Mouse (Mus musculus) forebrain, embryonic 10.5 days (tissue): ENCODE results near the gene Mapk14. TPM values are rescaled to one million over a fixed set of nuclear protein-coding genes. Genes with fewer than 3 reads are reported as not detected.

Experiments used
- DNase-seq: peaks from one replicate; pipeline ENCODE4 v3.0.0-alpha.2; 2017; ENCODE audit warnings: low spot score; ENCODE audit errors: extremely low spot score
- H3K27ac ChIP-seq: fragments of 300-500 bp; sonication (generic); 2 replicates; pipeline ENCODE4 v1.5.1; 2016; ENCODE audit warnings: mild to moderate bottlenecking
- H3K27me3 ChIP-seq: fragments of 300-500 bp; sonication (generic); 2 replicates; pipeline ENCODE4 v1.6.1; 2016; ENCODE audit warnings: mild to moderate bottlenecking; ENCODE audit not compliant: poor library complexity, severe bottlenecking
- H3K36me3 ChIP-seq: fragments of 300-500 bp; sonication (generic); replicated peaks from 2 replicates; pipeline ENCODE4 v1.6.1; 2016; ENCODE audit warnings: mild to moderate bottlenecking, moderate library complexity
- H3K4me1 ChIP-seq: fragments of 300-500 bp; sonication (generic); 2 replicates; pipeline ENCODE4 v1.6.1; 2016
- H3K4me3 ChIP-seq: fragments of 300-500 bp; sonication (generic); 2 replicates; pipeline ENCODE4 v1.5.1; 2016; ENCODE audit warnings: mild to moderate bottlenecking, moderate library complexity
- H3K9me3 ChIP-seq: fragments of 300-500 bp; sonication (generic); 2 replicates; pipeline ENCODE4 v1.6.1; 2016; ENCODE audit warnings: mild to moderate bottlenecking, moderate library complexity
- WGBS: fragments of 180-500 bp; shearing (Covaris S2); methylation state at CpG from one replicate; pipeline ENCODE4 v1.1.7; 2016; 5-methylcytosine and 5-hydroxymethylcytosine counted together
- polyA plus RNA-seq: library from polyadenylated mRNA; unstranded; fragments of >200 nt; fragmentation: Nextera tagmentation; extraction: Ambion mirVana; gene quantifications from 2 replicates; pipeline ENCODE4 v1.2.1, GENCODE M21; 2016

Gene Mapk14
- polyA plus RNA-seq, 1 experiment from 2014 or later = 42.2 TPM

DNA sequence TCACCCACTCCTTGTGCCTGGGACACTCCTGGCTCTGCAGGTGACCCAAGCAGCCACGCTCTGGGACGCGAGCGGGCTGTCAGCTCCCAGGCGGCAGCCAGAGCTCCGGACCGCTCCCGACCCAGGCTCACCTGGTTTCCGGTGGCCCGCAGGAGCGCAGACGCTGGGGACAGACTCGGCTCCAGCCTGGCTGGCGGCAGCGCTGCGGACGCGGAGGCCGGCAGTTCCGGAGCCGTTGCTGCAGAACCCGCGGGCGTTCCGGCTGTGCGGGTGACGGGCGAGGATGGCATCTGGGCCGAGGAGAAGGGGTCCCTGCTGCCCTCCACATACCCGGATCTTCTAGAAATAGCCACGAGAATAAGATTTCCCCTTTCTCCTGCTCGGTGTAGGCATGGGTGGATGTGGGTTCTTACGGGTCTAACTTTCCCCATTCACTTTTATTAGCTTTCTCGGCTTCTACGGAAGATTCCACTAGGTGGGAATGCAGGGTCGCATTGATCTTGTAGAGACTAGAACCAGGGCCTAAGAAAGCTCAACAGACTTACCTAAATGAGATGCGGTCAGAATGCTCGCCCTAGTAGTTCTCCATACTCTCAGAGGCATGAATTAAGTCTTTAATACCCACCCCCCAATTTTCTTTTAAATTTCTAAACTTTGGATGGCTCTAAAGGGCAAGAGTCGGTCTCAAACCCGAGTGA is 1.4 kb upstream of the Mapk14 start, which contains the start of gene Slc26a8:
Gene Slc26a8, minus strand, starts transcription at position 648 of the 698 bp plus-strand sequence.
- 9% methylated on average over 40 of the region's 40 CpGs for WGBS
- Histone ChIP-seq H3K36me3 (no peaks in the 10 kb centered on the region; the same call in 1 of the 2 replicates), H3K4me3 (peak within 1 kb of the TSS; percentile 71), H3K27ac (peak within 1 kb of the TSS; percentile 96), H3K9me3 (no peaks in the 10 kb centered on the region), H3K27me3 (peaks cover 31% of the 10 kb centered on the region), H3K4me1 (peaks cover 48% of the 10 kb centered on the region)
- peak; percentile 46 for DNase-seq

DNA sequence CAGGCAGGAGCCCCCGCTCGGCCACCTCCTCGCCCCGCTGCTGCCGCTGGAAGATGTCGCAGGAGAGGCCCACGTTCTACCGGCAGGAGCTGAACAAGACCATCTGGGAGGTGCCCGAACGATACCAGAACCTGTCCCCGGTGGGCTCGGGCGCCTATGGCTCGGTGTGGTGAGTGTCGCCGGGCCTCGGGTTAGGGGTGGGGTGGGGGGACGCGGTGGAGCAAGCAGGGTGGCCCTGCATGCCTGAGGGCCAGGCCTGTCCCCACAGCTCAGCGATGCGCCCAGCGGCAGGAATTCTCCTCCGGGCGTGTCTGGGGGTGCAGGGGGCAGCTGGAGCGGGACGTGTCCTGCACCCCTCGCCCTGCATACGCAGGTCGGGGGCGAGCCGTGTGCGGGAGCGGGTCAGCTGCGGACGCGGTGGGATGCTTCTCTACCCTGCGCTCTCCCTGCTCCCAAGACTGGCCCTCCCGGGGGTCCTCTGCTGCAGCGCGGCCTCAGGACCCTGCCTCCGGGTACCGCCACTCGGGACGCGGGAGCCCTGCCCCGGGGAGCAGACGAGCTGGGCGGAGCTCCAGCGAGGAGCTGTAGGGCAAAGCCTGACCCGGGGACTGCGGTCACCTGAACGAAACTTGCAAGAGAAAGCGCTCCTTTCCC is 685 bp downstream of the Mapk14 start:
- Histone ChIP-seq H3K27ac (peak overlapping the region; percentile 96), H3K27me3 (peaks cover 31% of the 10 kb centered on the region), H3K4me3 (peak overlapping the region; percentile 71), H3K9me3 (no peaks in the 10 kb centered on the region), H3K4me1 (peaks cover 54% of the 10 kb centered on the region), H3K36me3 (no peaks in the 10 kb centered on the region; the same call in 1 of the 2 replicates)
- DNase-seq = peak; percentile 68
- under 1% methylated on average over 53 of the region's 53 CpGs for WGBS

DNA sequence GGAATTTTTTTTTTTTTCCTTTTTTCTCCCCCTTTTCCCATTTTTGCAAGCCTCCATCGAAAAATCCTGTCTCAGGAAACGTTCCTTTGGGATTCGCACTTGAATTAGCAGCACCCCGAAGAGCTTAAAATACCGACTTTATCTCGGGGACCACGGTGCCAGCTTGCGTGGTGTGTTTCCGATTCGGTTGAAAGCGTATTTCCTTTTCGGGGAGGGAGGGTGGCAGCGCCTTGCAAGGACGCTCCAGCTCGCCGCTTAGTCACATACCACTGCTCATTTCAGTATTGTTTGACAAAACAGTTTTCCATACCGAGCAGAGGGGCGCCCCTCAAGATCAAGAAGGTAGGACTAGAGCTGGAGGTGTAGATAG is 1.2 kb downstream of the Mapk14 start:
- under 1% methylated on average over 18 of the region's 18 CpGs for WGBS
- Histone ChIP-seq H3K4me1 (peaks cover 59% of the 10 kb centered on the region), H3K4me3 (peak overlapping the region; percentile 71), H3K27me3 (peaks cover 31% of the 10 kb centered on the region), H3K27ac (peak overlapping the region; percentile 96), H3K9me3 (no peaks in the 10 kb centered on the region), H3K36me3 (no peaks in the 10 kb centered on the region; the same call in 1 of the 2 replicates)
- DNase-seq = peak; percentile 26

DNA sequence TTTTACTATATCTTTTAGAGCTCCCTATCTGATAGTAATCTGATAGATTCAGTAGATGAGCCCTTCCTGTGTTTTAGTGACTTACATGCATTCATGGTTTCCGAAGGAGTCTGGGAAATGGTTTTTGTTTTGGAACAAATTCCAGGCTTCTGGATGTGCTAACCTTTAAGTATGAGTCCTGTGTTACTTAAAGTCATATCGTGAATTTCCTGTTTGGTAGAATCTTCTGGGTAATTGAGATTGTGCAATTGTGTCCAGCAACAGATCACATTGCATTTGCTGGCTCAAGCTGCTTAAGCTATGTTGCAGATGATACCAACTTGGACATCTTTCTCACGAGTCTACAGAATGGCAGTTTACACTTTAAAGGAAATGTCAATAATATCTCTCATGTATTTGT is 2.0 kb downstream of the Mapk14 start:
- H3K4me3 ChIP-seq = peak overlapping the region; percentile 71
- no peaks in the 10 kb centered on the region for H3K9me3 ChIP-seq
- 63% methylated on average over 3 of the region's 3 CpGs for WGBS

DNA sequence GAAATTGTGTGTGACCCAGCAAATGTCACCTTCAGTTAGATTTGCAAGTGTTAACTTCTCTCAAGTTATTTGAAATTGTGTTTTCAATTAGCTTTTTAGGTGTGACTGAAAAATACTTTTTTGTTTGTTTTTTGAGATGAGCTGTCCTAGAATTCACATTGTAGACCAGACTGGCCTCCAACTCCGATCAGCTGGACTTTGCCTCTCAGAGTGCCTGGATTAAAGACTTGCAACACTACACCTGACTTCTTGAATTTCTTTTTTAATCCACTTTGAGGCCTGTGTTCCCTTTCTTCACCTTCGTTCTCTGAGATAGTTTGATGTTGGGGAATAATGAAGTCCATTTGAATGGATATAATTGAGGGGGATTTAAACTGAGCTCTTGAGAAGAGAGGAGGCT is 2.9 kb downstream of the Mapk14 start:
- no peak overlapping the region for H3K4me3 ChIP-seq
- no peaks in the 10 kb centered on the region for H3K9me3 ChIP-seq
- H3K27ac ChIP-seq = no peak overlapping the region
- WGBS = 41% methylated on average over 2 of the region's 2 CpGs
- peaks cover 76% of the 10 kb centered on the region for H3K4me1 ChIP-seq
- H3K36me3 ChIP-seq = no peaks in the 10 kb centered on the region; the same call in 1 of the 2 replicates
- DNase-seq = no peak
- H3K27me3 ChIP-seq = peaks cover 16% of the 10 kb centered on the region

More for the DNA sequence above, 2.0 kb downstream of the Mapk14 start:
- H3K27ac ChIP-seq = no peak overlapping the region
- no peak for DNase-seq
- peaks cover 67% of the 10 kb centered on the region for H3K4me1 ChIP-seq
- H3K36me3 ChIP-seq = no peaks in the 10 kb centered on the region; the same call in 1 of the 2 replicates
- peaks cover 26% of the 10 kb centered on the region for H3K27me3 ChIP-seq

DNA sequence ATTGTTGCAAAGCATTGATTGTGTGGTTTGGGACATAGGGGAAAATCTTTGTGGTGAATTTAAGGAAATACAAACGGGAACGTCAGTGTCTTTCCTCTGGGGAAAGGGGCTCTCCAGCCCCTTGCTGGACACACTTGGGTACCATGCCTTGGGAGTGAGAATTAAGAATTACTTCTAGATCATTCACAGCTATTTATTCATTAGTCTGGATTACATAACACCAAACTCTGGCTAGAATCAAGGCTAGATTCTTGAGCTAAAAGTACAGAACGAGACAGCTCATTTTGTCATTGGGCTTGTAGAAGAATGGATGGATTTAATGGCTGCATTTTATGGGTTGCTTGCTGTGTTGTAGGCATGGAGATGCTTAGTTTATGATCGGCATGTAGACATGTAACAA is 3.7 kb downstream of the Mapk14 start:
- no peak for DNase-seq
- Histone ChIP-seq H3K27me3 (peaks cover 8% of the 10 kb centered on the region), H3K4me3 (no peak overlapping the region), H3K27ac (no peak overlapping the region), H3K36me3 (no peaks in the 10 kb centered on the region; the same call in 1 of the 2 replicates), H3K9me3 (no peaks in the 10 kb centered on the region), H3K4me1 (peaks cover 69% of the 10 kb centered on the region)
- 86% methylated on average over 4 of the region's 4 CpGs for whole genome bisulfite sequencing

DNA sequence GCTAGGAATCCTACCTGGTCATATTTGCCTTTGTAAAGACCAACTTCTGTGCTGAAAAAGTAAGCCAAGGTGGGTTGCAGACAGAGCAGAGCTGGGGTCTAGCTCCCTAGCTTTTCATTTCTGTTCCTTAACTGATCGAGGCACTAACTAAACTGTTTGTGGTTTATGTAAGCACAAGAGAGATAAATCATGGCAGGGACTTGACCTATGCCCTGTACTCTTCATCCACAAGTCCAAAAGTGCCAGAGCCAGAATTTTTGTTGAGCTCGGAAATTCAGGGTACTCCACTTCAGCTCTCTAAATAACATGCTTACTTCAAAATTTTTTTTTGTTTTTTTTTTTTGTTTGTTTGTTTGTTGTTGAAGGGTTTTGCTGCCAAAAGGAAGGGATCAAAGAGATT is 5.5 kb downstream of the Mapk14 start:
- peaks cover 8% of the 10 kb centered on the region for H3K36me3 ChIP-seq
- H3K27ac ChIP-seq = no peak overlapping the region
- peaks cover 55% of the 10 kb centered on the region for H3K4me1 ChIP-seq
- no peak overlapping the region for H3K4me3 ChIP-seq
- no peaks in the 10 kb centered on the region for H3K27me3 ChIP-seq
- no peak for DNase-seq
- WGBS = 78% methylated on average over 2 of the region's 2 CpGs
- H3K9me3 ChIP-seq = no peaks in the 10 kb centered on the region

DNA sequence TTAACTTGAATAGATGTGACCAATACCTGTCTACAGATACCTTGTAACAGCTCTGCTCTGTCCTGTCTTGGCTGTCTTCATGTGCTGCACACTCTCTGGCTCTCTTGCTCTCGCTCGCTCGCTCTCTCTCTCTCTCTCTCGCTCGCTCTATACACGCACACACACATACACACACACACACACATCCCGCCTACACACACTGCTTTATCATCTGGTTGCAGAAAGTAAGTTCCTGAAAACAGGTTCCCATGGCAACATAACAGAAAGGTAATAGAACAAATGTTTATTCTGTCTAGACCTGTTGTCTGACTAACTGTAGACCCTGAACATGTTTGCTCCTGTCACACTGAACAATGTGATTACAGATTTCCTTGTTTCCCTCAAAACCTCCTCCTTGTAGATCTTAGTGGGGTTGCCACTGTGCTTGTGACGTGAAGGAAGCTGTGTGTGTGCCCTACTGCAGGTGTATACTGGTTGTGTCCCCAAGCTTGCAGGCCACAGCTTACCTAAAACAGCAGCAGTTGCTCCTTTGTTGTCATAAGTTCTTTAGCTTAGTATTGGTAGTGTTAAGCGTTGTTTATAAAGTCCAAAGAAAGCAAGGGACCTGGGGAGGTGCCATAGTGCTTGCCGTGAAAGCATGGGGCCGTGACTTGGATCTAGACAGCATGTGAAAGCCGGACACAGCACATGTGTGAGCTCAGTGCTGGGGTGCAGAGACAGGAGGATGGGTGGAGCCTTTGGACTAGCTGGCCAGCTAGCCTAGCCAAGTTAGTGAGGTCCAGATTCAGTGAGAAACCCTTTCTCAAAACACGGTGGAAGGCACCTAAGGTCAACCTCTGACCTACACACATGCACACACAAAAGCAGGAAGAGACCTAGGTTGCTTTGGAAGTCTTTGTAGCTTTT is 6.4 kb downstream of the Mapk14 start:
- H3K4me1 ChIP-seq = peaks cover 53% of the 10 kb centered on the region
- H3K27me3 ChIP-seq = no peaks in the 10 kb centered on the region
- H3K36me3 ChIP-seq = peaks cover 15% of the 10 kb centered on the region
- peak overlapping the region; percentile 17; the same call in 1 of the 2 replicates for H3K27ac ChIP-seq
- no peak overlapping the region for H3K4me3 ChIP-seq
- DNase-seq = no peak
- 89% methylated on average over 13 of the region's 13 CpGs for whole genome bisulfite sequencing
- no peaks in the 10 kb centered on the region for H3K9me3 ChIP-seq

DNA sequence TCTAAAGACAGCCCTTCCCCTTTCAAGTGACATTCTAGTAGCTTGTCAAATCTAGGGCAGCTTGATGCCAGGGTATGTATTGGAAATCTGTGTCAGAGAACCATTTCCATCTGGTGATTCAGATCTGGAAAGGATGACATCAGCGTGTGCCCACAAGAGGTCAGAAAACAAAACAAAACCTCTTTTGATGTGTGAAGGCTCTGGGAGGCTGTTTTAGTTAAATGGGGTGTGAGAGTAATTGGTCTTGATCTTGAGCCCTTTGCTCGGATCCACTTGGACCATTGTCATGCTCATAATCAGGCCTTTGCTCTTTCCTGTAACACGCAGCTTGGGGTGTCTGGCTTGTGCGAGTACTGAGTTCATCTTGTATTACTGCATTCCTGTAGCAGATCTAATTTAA is 7.1 kb downstream of the Mapk14 start:
- H3K9me3 ChIP-seq = no peaks in the 10 kb centered on the region
- H3K4me1 ChIP-seq = peaks cover 46% of the 10 kb centered on the region
- H3K27me3 ChIP-seq = no peaks in the 10 kb centered on the region
- peaks cover 15% of the 10 kb centered on the region for H3K36me3 ChIP-seq
- 60% methylated on average over 4 of the region's 4 CpGs for WGBS
- H3K27ac ChIP-seq = no peak overlapping the region
- DNase-seq = no peak
- no peak overlapping the region for H3K4me3 ChIP-seq

DNA sequence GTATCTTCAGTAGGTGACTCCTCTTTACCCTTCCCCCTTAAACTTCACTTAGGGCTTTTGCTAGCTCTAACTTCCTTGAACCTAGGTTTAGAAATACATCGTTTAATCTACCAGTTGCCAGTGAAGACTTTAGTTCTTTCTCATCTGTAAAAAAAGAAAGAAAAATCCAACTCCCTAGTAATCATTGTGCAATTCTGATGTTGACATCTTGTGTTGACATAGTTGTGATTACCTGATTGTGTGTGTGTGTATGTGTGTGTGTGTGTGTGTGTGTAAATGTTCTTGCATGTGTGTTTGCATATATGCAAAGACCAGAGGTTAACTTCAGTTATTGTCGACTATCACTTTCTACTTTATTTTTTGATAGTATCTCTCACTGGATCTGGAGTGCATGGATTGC is 7.5 kb downstream of the Mapk14 start:
- H3K4me3 ChIP-seq = no peak overlapping the region
- DNase-seq = no peak
- H3K27me3 ChIP-seq = no peaks in the 10 kb centered on the region
- no peaks in the 10 kb centered on the region for H3K9me3 ChIP-seq
- H3K27ac ChIP-seq = no peak overlapping the region
- WGBS = 94% methylated on average over 2 of the region's 2 CpGs
- peaks cover 42% of the 10 kb centered on the region for H3K4me1 ChIP-seq
- peaks cover 15% of the 10 kb centered on the region for H3K36me3 ChIP-seq

DNA sequence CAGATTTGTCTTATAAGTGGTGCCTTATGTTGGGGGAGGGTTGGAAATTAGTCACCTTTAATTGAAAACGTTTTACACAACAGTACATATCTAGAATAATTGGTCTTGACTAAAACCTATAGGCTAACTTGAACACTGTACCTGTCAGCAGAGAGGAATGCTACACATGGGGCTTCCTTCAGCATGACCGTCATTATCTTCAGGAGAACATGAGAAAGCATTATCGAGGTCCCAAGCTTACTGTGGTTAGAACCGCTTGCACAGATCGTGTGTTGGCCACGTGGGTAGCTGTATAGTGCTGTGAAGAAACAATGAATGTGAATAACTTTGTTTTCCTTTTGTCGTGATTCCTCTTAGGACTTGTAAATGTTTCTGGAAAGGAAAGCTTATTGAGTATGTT is 8.7 kb downstream of the Mapk14 start:
- DNase-seq = no peak
- 90% methylated on average over 7 of the region's 7 CpGs for WGBS
- Histone ChIP-seq H3K4me3 (no peak overlapping the region), H3K36me3 (peaks cover 17% of the 10 kb centered on the region), H3K9me3 (no peaks in the 10 kb centered on the region), H3K27me3 (no peaks in the 10 kb centered on the region), H3K4me1 (peaks cover 33% of the 10 kb centered on the region), H3K27ac (no peak overlapping the region)

DNA sequence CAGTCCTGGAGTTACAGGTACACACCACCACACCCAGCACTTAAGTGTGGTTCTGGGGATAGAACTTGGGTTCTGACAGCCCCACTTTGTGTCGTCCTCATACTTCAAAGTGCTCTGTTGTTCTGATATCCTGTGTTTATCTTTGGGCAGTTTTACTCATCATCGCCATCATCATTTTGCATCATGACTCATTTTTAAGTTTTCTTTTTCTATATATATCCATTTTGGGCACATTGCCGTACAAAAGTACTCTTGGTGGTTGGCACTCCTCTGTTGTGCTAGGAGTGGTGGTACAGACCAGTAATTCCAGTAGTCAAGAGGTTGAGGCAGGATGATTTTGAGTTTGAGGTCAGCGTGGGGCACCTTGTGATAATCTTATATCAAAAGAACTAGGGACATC is 10.0 kb downstream of the Mapk14 start:
- WGBS = 92% methylated on average over 4 of the region's 4 CpGs
- Histone ChIP-seq H3K9me3 (no peaks in the 10 kb centered on the region), H3K36me3 (peaks cover 26% of the 10 kb centered on the region), H3K4me3 (no peak overlapping the region), H3K27ac (no peak overlapping the region), H3K27me3 (no peaks in the 10 kb centered on the region), H3K4me1 (peaks cover 30% of the 10 kb centered on the region)
- DNase-seq = no peak
